Mouse (Mus musculus) gastrocnemius, postnatal 4 days (tissue): ENCODE results near the gene Prlh. TPM values are rescaled to one million over a fixed set of nuclear protein-coding genes. Genes with fewer than 3 reads are reported as not detected.
A peak's percentile ranks its signal among the peaks of the same experiment; 100 is the strongest.

Experiments used
- DNase-seq, 2 experiments: peaks; one replicate each; pipeline ENCODE4 v3.0.0; 2021 to 2022; ENCODE audit warnings: low spot score in 2 of 2, mixed read lengths in 2 of 2
- total RNA-seq, 2 experiments: library from RNA; stranded (reverse); gene quantifications; 2 replicates each; pipeline ENCODE4 v1.2.3; 2021

Gene Prlh
- total RNA-seq, 2 experiments from 2014 or later, result not detected

DNA sequence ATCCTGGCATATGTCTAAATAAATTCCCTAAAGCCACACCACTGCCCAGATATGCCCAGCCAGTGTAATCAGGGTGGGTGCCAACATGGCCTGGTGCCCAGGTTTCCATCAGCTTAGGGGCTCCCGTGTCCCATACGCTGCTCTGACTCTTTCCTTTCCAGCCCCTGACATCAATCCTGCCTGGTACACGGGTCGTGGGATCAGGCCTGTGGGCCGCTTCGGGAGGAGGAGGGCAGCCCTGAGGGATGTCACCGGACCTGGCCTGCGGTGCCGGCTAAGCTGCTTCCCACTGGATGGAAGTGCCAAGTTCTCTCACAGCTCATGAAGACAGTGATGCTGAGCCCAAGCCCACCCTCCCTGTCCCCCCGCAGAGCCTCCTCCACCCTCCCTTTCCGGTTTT is 780 bp downstream of the Prlh start:
- no peak for DNase-seq

DNA sequence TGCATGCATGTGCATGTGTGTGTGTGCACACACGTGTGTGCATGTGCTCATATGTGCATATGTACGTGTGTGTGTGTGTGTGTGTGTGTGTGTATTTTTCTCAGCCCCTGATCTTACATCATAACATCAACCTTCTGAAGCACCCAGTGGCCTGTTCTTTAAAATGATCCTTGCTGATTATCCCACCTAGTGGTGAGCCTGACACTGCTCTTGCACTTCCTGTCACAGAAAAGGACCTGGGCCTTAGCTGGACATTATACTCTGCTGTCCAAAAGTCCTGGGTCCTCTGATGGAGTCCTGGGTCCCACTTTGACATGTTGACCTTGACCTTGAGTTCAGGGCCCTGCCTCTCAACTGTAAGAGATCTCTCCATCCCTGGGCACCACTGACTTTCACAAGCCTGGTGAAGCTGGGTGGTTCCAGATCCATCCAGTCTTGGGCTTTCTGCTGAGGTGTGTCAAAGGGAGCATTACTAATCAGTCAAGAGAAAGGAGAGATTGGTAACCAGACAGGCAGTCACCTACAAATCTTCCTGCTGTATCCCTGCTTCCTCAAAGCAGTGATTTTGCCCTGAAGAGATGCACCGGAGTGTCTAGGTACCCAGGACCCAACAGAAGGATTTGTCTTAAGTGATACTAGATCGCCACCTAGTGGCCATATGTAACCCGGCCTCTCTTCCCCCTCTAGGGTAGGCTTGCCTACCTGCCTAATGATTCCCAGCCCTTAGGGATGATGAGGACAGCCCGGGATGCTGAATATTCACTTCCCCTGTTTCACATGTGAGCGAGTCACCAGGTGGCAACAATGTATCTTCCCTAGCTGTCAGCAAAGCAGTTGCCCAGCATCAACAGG is 3.6 kb downstream of the Prlh start:
- peak in 1 of 2 experiments; percentile 49 for DNase-seq

DNA sequence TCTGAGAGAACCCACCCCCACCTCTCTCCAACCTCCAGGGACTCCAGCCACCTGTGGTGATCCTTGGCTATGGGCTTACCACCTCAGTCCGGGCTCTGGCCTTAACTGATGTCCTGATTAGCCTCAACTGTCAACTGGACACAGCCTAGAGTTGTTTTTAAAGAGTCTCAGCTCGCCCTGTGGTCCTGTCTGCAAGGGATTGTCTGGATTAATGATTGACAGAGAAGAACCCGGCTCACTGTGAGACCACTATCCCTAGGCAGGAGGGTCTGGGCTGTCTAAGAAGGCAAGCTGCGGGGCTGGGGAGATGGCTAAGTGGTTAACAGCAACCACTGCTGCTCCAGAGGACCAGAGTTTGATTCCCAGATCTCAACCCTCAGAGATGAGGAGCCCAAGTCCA is 9.6 kb downstream of the Prlh start:
- no peak for DNase-seq

DNA sequence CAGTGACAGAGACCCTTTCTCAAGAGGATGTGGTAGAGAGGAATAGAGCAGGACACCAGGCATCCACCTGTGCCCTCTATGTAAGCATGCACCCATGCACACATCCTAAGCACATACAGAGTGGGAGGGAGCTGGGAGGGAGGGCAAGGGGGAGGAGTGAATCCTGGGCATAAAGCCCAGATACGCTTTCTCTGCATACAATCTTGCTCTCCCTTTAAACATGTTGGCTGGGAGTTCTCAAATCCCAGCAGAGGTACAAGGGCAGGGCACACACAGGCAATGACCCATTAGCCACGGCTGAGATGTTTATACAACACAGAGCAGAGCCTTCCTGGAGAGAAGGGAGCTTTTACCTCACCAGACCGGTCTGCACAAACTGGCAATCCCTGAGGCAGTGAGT is 10.1 kb downstream of the Prlh start:
- DNase-seq, result no peak

DNA sequence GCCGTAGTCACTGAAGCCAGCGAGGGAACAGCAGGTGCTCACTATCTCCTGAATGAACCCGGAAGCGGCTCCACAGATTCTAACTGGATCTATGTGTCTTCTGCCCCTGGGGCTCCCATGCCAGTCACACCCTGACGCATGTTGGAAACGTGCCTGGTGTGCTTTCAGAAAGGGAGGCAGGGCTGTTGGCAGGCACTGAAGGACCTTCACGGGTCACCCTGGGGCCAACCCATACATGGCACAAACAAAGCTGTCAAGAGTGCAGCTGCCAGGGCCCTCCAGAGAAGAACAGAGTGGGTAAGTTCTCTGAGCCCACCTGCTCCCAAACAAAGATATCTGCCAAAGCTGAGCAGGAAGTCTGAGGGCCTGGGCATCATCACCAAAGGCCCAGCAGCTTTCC is 14.7 kb downstream of the Prlh start:
- peak in 1 of 2 experiments; percentile 51 for DNase-seq

DNA sequence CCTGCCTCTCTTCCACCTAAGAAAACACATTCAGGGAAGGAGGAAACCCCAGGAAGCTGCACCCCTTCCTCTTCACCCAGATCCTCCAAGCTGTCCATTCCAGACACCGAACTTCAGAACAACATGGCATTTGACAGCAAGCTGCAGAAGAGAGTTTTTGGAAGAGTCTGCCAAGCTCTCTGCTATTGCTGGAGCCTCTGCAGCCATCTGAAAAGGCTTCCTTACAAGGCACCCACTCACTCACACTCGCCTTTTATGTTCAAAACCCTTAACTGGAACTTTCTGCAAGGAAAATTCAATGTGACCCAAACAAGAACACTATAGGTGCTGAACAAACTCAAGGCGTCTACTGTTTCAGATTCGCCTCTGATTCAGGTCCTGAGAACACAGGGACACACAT is 15.7 kb downstream of the Prlh start:
- DNase-seq, result no peak

DNA sequence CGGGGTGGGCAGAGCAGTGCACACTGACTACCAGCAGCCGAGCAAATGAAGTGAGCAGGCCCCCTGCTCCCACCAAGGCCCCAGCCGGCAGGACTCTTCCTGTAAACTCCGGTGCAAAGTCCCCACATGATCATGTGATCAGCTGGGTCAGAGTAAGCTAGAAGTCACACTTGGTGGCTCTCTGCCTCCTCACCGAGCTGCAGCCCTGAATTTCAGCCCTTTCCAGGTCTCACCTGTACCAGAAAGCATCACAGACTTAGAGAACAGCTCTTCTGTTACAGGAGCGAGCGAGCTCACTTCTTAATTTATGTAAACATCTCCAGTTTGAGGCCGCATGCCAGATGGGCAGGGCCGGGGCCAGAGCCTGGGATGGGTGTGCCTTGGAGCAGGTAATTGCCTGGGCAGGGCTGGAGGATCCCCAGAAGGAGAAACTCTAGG is 16.5 kb downstream of the Prlh start, which contains the start of gene Rab17:
Rab17 (minus strand) TSS at position 315 of the 438 bp plus-strand sequence.
- DNase-seq, result no peak

DNA sequence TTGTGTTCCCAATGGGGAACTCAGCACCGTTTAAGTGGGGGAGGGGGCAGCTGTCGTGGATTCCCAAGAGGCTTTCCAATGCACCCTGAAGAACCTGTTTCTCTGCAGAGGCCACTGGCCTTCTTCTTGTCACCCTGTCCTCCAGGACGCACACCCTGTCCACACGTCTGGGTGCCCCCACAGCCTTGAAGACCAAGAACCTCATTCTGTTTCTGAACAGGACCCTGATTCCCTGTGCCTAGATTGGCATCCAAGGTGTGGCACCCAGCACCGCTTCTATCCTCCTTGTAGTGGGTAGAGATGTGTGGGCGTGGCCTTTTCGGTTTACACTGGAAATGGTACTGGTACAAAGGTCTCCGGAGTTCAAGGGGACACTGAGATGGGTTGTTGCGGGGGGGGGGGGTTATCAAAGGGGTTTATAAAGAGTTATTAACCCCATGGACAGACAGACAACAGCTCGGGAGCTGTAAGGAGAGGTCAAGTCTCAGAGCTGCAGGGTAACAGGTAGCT is 17.0 kb downstream of the Prlh start:
- DNase-seq, result no peak

DNA sequence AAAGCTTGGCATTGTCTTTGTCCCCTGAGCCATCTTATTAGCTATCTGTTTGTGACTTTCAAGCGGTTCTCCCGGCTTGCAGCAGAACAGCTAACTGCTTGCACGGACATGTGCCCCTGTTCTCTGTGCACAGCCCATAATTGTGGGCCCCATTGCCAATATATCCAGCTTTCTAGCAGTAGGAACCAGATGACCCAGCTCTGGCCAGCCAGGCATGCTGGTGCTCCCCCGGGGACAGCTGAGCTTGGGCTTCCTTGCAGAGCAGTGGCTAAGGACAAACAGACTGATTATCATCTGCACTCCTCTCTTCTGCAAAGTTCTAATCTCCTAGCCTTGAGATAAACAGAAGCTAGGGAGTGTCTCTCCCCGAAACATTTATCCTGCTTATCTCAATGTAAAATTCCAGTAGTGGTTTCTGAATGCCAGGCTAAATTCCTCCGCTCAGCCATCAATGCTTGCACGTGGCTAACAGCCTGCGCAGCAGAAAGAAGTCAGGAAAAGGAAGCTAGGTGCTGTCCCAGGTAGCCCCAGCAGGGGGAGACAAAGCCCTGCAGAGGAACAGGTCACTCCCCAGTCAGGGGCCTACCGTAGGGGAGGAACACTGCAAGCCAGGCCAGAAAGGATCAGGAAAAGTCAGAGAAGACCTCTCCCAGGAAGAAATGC is 20.1 kb downstream of the Prlh start:
- peak; percentile 92 to 95 for DNase-seq

DNA sequence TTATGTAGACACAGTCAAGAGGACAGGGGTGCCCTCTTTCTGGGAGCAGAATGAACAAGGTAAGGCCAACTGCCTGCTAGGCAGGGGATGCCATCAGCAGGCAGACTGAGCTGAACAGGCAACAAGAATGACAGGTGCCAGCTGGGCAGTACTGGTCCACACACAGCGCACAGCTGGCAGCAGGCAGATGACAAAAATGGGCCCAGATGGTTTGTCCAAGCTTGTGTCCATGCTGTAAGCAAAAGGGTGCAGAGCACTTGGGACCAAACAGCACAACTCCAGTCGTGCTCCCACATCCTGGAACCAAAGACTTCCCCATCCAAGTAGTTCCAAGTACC is 20.6 kb downstream of the Prlh start:
- no peak for DNase-seq

DNA sequence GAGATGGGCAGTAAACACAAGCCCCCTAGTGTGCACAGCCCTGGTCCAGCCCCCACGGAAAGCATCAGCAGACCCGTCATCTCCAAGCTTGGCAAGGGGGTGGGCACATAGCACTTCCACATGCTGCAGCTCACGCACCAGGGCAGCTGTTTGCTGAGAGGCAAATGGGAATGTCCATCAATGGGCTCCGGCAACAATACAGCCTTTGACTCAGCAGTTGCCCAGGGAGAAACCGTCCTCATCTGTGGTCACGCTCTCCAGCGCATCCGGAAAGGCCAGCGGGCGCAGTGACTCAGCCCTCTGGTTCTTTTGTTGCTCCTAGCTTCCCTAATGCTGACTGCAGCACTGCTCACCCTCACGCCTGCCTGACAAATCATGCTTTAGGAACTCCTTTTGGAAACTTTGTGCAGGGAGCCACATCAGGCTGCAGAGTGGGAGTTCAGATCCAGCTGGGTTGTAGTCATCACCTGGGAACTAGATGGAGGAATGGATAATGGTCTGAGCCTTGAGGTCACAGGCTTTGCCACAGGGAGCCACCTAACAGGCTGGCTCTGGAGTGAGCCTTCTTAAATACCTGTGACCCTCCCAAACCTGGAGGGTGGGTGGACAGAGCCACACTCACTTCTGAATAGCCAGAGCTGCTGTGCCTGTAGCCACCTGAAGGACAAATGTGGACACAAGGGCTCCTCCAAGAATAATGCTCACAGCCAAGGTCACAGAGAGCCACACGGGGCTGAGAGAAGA is 22.2 kb downstream of the Prlh start:
- DNase-seq, result peak in 1 of 2 experiments; percentile 46

DNA sequence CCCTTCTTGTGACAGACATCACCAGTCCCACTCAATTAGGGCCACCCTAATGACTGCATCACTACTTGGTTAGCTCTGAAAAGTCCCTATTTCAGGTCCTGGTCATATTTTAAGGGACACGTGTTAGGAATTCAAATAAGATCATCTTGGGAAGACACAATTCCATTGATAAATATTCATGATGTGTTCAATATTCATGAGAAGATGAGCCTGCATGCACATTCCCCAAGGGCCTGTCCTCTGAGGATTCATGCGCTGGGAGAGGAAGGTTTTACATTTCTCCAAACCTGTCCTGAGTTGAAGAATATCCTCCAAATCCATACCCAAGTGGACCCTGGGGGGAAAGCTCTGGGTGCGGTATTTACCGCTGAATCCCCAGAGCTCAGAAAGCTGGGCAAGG is 23.1 kb downstream of the Prlh start:
- no peak for DNase-seq

DNA sequence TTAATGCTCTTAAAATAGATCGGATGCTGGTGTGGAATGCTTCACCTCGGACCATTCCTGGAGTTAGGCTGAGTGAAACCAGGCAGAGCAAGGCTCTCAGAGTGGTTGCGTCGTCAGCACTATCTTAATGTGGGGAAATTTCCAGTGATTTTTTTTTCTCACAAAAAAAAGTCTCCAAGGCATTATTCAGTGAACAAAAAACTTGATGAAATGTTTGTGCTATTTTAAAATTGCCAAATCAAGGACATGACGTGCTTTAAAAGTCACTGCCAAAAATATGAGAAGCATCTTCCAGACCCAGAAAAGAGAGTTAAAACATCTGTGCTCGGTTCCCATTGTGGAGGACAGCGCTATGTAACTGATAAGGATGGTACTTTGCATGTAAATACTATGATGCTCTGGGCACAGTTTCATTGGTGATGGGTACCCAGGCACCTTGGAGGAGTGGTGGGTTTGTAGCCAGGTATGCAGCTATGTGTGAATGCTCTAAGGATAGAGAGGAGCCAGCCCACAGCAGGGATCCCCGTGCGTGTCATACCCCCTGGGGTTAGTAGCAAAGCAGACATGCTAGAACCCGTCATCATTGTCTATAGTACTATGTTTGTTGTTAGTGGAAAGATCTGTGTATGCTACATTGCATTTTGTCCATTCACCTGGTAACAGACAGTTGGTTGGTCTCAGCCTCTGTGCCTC is 27.9 kb downstream of the Prlh start:
- DNase-seq, result peak in 1 of 2 experiments; percentile 11

DNA sequence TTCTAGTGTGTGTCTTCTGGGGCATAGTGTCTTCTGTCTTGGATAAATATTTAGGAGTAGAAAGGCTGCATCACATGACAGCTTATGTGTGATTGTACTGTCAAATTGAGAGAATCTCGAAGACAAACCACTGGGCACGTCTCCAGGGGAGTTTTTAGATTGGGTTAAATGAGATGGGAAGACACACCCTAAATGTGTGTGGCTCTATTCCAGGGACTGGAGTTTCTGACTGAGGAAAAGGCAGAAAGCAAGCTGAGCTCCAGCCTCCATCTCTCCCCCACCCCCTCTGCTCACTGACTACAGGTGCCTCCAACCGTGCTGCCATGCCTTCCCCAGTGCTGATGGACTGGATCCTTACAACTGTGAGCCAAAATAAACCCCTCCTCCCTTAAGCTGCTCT is 28.4 kb downstream of the Prlh start:
- peak in 1 of 2 experiments; percentile 11 for DNase-seq

DNA sequence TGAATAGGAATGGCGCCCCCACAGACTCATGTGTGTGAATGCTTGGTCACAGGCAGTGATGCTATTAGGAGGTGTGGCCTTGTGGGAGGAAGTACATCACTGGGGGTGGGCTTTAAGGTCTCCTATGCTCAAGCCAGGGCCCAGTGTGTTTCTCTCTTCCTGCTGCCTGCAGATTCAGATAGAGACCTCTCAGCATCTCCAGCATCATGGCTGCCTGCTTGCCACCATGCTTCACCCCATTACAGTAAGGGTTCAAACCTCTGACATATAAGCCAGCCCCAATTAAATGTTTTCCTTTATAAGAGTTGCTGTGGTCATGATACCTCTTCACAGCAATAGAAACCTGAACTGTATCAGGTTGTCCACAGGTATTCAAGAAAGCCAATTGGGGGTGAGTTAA is 43.0 kb downstream of the Prlh start:
- DNase-seq, result no peak

DNA sequence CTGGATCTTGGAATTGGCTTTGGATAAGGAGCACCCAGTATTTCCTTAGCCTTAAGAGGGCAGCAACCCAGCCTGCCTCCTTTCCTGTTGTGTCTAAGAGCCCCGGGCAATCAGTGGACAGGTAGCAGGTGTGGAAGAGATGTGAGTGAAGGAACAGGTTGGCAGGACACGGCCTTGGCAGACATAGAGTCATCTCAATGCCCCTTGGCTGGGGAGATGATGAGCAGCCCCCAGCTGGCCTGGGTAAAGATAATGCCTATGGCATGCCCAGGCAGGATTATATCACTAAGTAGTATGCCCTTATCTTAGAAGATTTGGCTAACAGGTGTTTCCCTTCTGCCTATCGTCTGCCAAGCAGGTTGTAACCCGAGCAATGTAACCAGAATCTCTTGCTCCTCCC is 44.2 kb downstream of the Prlh start:
- DNase-seq, result no peak

DNA sequence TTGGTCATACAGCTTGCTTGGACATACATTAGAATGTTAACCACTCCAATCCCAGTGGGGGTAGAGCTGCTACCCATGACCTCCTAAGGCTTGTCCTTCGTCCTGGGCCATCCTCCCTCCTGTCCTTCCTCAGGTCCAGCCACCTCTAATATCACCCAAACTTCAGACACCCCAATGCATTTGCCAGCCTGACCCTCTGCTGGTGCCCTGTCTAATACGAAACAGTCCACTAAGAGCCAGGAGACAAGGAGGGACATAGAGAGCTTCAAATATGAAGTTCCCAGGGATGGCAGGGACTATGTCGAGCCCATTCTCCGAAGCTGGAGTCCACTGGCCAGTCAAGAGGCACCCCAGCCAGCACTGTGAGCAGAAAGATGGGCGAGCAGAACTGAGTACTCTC is 44.7 kb downstream of the Prlh start:
- DNase-seq, result no peak

DNA sequence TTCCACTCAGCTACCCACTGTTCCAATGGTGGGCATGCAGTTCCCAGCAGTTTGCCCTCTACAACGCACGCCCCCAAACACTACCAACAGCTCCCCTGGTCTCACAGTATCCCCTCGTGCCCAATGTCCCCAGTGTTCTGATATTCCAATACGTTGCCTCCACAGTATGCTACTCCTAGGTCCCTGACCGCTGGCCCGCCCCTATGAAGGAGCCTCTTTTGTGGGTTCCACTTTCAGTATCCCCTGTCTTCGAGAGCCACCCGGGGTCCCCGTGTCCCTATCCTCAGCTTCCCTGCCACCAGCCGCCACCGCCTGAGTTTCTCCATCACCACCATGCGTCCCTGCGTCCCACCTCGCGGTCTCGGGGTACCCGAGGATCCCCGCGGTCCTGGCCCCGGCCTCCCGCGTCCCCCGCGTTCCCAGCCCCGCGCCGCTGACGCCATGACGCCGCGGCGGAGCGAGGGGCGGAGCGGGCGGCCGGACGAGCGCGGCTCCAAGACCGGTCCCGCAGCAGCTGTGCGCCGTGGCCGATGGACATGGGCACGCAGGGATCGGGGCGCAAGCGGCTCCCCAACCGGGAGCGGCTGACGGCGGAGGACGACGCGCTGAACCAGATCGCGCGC is 45.5 kb downstream of the Prlh start, which contains the start of gene Lrrfip1:
Lrrfip1 (plus strand) TSS at position 470 of the 623 bp plus-strand sequence.
- DNase-seq, result peak; percentile 59 to 71

DNA sequence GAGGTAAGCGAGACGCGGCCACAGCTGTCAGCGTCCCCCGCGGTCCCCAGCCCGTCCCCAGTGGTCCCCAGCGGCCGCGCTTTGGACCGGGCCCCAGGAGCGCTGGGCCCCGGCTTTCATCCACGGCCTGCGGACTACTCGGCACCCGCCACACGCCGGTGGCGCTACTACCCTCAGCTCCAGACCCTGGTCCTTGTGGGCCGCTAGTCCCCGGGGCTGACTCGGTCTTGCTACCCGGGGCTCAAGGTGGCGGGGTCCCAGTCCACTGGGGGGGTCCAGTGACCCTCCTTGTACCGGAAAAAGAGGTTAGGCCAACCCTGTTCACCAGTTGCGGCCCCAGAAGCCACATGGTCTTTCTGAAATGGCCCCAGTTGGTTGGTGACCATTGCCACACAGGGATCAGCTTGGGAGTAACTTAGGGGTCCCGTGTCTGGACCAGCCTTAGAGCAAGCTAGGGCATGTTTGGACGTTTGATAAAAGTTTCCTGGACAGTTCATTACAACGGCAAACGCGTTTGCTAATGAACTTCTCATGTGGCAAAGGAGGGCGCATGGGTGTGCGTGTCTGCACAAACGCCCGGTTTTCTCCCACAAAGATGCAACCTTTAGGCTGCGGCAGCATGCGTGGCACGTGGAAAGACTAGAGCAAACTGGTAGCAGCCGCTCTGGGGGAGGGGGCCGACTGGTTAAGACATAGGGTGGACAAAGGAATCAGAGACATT is 46.1 kb downstream of the Prlh start:
- no peak for DNase-seq
